Mouse (Mus musculus): ENCODE results near the gene Tmub1.

The Tmub1 gene

GRCm38 (mm10) chr5:24447624-24448298 is at the start of gene Tmub1:
Gene Tmub1, minus strand, starts transcription at chr5:24447854.
- DNase-seq: peak; percentile 83 to 92

- DNase-seq: no peak
These were observed 49.1 kb upstream of the Tmub1 start for GRCm38 (mm10) chr5:24496756-24497155.

GRCm38 (mm10) chr5:24495019-24495418 is 47.4 kb upstream of the Tmub1 start:
- no peak for DNase-seq

- DNase-seq: no peak
These were observed 45.1 kb upstream of the Tmub1 start for GRCm38 (mm10) chr5:24492546-24493285.

- no peak for DNase-seq
These were observed 42.8 kb upstream of the Tmub1 start for GRCm38 (mm10) chr5:24490413-24490920.

- no peak for DNase-seq
These were observed 39.1 kb upstream of the Tmub1 start for GRCm38 (mm10) chr5:24486738-24487137.

GRCm38 (mm10) chr5:24486097-24486496 is 38.4 kb upstream of the Tmub1 start:
- DNase-seq: peak; percentile 64 to 76

- no peak for DNase-seq
These were observed 37.3 kb upstream of the Tmub1 start for GRCm38 (mm10) chr5:24484963-24485362.

- peak; percentile 42 to 52 for DNase-seq
These were observed 35.7 kb upstream of the Tmub1 start for GRCm38 (mm10) chr5:24483326-24483725.

- no peak for DNase-seq
These were observed 34.8 kb upstream of the Tmub1 start for GRCm38 (mm10) chr5:24482247-24483079.

- peak; percentile 41 to 43 for DNase-seq
These were observed 34.0 kb upstream of the Tmub1 start for GRCm38 (mm10) chr5:24481647-24482046.

GRCm38 (mm10) chr5:24477909-24478308 is 30.3 kb upstream of the Tmub1 start:
- DNase-seq: no peak

- no peak for DNase-seq
These were observed 28.0 kb upstream of the Tmub1 start for GRCm38 (mm10) chr5:24475476-24476241.

- DNase-seq: peak; percentile 52 to 61
These were observed 27.1 kb upstream of the Tmub1 start for GRCm38 (mm10) chr5:24474723-24475261.

- DNase-seq: no peak
These were observed 26.5 kb upstream of the Tmub1 start for GRCm38 (mm10) chr5:24474025-24474722.

- DNase-seq: no peak
These were observed 25.4 kb upstream of the Tmub1 start for GRCm38 (mm10) chr5:24472884-24473619.

- peak; percentile 71 to 72 for DNase-seq
These were observed 22.9 kb upstream of the Tmub1 start for GRCm38 (mm10) chr5:24470600-24470999.

GRCm38 (mm10) chr5:24466762-24467161 is 19.1 kb upstream of the Tmub1 start:
- DNase-seq: no peak

- no peak for DNase-seq
These were observed 8.0 kb upstream of the Tmub1 start for GRCm38 (mm10) chr5:24455613-24456012.

GRCm38 (mm10) chr5:24455076-24455475 is 7.4 kb upstream of the Tmub1 start:
- DNase-seq: no peak

GRCm38 (mm10) chr5:24453985-24454303 is 6.3 kb upstream of the Tmub1 start:
- no peak for DNase-seq
